Mouse (Mus musculus): ENCODE data around the gene Mrpl45.

DNA sequence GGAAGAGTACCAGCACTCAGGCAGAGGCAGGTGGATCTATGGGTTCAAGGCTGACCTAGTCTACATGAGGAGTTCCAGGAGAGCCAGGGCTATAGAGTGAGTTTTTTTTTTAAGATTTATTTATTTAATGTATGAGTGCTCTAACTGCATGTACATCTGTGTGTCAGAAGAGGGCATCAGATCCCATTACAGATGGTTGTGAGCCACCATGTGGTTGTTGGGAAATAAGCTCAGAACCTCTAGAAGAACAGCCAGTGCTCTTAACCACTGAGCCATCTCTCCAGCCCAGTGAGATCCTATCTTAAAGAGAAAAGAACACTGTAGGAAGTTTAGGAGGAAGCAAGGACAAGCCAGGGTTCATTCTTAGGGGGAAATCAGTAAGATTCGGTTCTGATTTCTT lies 14.8 kb downstream of the Mrpl45 start:
- TF ChIP-seq EP300 (IDR thresholded peaks at IDR 0.05; ENCODE audit: insufficient read depth, low read depth, low read length) (no peak), CTCF (IDR thresholded peaks at IDR 0.05; ENCODE audit: low read depth, low read length) (no peak)
